Mouse (Mus musculus) spleen, adult 2 months (tissue): ENCODE results near the gene Zzef1.

Source experiments
- CTCF ChIP-seq: fragments of 200-500 bp; IDR thresholded peaks from 2 replicates; pipeline ENCODE4 v1.5.1; 2011; ENCODE audit warnings: mild to moderate bottlenecking, inconsistent platforms; ENCODE audit not compliant: insufficient read depth, insufficient read length, insufficient replicate concordance; ENCODE audit errors: extremely low read depth
- POLR2A ChIP-seq: fragments of 200-500 bp; IDR thresholded peaks from 2 replicates; pipeline ENCODE4 v1.6.1; 2011; ENCODE audit warnings: low read depth, low read length, inconsistent platforms

- no peak for TF ChIP-seq POLR2A
- TF ChIP-seq CTCF, result no peak
Observed at GRCm38 (mm10) chr11:72854251-72854650, 58.2 kb downstream of the Zzef1 start.
